Mouse (Mus musculus) lung, adult 2 months (tissue): ENCODE results near the gene M1ap.

Experiments
- CTCF ChIP-seq: fragments of 200-500 bp; IDR thresholded peaks from 2 replicates; pipeline ENCODE4 v1.5.1; 2011; ENCODE audit warnings: mild to moderate bottlenecking, low read length, control low read depth; ENCODE audit not compliant: insufficient read depth
- POLR2A ChIP-seq: fragments of 200-500 bp; IDR thresholded peaks from 2 replicates; pipeline ENCODE4 v1.6.1; 2011; ENCODE audit warnings: low read depth, mild to moderate bottlenecking, control low read depth, low read length, borderline replicate concordance; ENCODE audit errors: extremely low read depth

GRCm38 (mm10) chr6:82898227-82898626, 48.5 kb upstream of the M1ap start:
- TF ChIP-seq CTCF, result no peak
- no peak for TF ChIP-seq POLR2A
